Mouse (Mus musculus) limb, embryonic 12.5 days (tissue): Measurements from ENCODE around the gene Ccdc167. TPM values are rescaled to one million over a fixed set of nuclear protein-coding genes. Genes with fewer than 3 reads are reported as not detected.

Experiments
- ATAC-seq: fragments of 200-750 bp; cut with Nextera tagmentation; 2 replicates; pipeline ENCODE4 v1.8.0; 2017; ENCODE audit warnings: low read depth, moderate TSS enrichment; ENCODE audit not compliant: insufficient number of reproducible peaks, insufficient read depth, low FRiP score, low TSS enrichment
- H3K27ac ChIP-seq: fragments of 300-500 bp; sonication (generic); 2 replicates; pipeline ENCODE4 v1.5.1; 2016; ENCODE audit warnings: mild to moderate bottlenecking, moderate library complexity
- H3K27me3 ChIP-seq: fragments of 300-500 bp; sonication (generic); 2 replicates; pipeline ENCODE4 v1.6.1; 2016; ENCODE audit warnings: mild to moderate bottlenecking, moderate library complexity
- H3K36me3 ChIP-seq: fragments of 300-500 bp; sonication (generic); 2 replicates; pipeline ENCODE4 v1.6.1; 2016; ENCODE audit warnings: mild to moderate bottlenecking, moderate library complexity
- H3K4me1 ChIP-seq: fragments of 300-500 bp; sonication (generic); replicated peaks from 2 replicates; pipeline ENCODE4 v1.6.1; 2016
- H3K4me2 ChIP-seq: fragments of 300-500 bp; sonication (generic); 2 replicates; pipeline ENCODE4 v1.6.1; 2016; ENCODE audit warnings: mild to moderate bottlenecking, moderate library complexity
- H3K4me3 ChIP-seq: fragments of 300-500 bp; sonication (generic); replicated peaks from 2 replicates; pipeline ENCODE4 v1.5.1; 2016; ENCODE audit warnings: mild to moderate bottlenecking
- H3K9ac ChIP-seq: fragments of 300-500 bp; sonication (generic); replicated peaks from 2 replicates; pipeline ENCODE4 v1.6.1; 2016; ENCODE audit warnings: mild to moderate bottlenecking, moderate library complexity
- H3K9me3 ChIP-seq: fragments of 300-500 bp; sonication (generic); 2 replicates; pipeline ENCODE4 v1.6.1; 2016; ENCODE audit warnings: mild to moderate bottlenecking, moderate library complexity
- WGBS: fragments of 180-500 bp; shearing (Covaris S2); methylation state at CpG from one replicate; pipeline ENCODE4 v1.1.7; 2016; 5-methylcytosine and 5-hydroxymethylcytosine counted together
- polyA plus RNA-seq: library from polyadenylated mRNA; unstranded; fragments of >200 nt; fragmentation: Nextera tagmentation; extraction: Ambion mirVana; gene quantifications from 2 replicates; pipeline ENCODE4 v1.2.1, GENCODE M21; 2016

Gene Ccdc167
- polyA plus RNA-seq, 1 experiment from 2014 or later: 16.8 TPM

- peaks cover 98% of the 10 kb centered on the region for H3K36me3 ChIP-seq
- H3K9me3 ChIP-seq: no peaks in the 10 kb centered on the region
- H3K27ac ChIP-seq: no peak overlapping the region
- H3K27me3 ChIP-seq: no peaks in the 10 kb centered on the region
- no peak overlapping the region for H3K4me2 ChIP-seq
- H3K4me1 ChIP-seq: no peaks in the 10 kb centered on the region
- 92% methylated on average over 7 of the region's 7 CpGs for WGBS
- no peak overlapping the region for H3K9ac ChIP-seq
- ATAC-seq: no peak
- no peak overlapping the region for H3K4me3 ChIP-seq
These were observed 34.6 kb downstream of the Ccdc167 start for GRCm38 (mm10) chr17:29682261-29682660.

GRCm38 (mm10) chr17:29681669-29682068 is 35.2 kb downstream of the Ccdc167 start:
- Histone ChIP-seq H3K9ac (no peak overlapping the region), H3K4me3 (no peak overlapping the region), H3K4me2 (no peak overlapping the region), H3K4me1 (no peaks in the 10 kb centered on the region), H3K27me3 (no peaks in the 10 kb centered on the region), H3K36me3 (peaks cover 98% of the 10 kb centered on the region), H3K27ac (no peak overlapping the region), H3K9me3 (no peaks in the 10 kb centered on the region)
- no peak for ATAC-seq
- 95% methylated on average over 9 of the region's 9 CpGs for WGBS

- no peaks in the 10 kb centered on the region for H3K4me1 ChIP-seq
- H3K9ac ChIP-seq: no peak overlapping the region
- no peak overlapping the region for H3K4me2 ChIP-seq
- H3K27me3 ChIP-seq: no peaks in the 10 kb centered on the region
- ATAC-seq: no peak
- no peaks in the 10 kb centered on the region for H3K9me3 ChIP-seq
- WGBS: 94% methylated on average over 2 of the region's 2 CpGs
- no peak overlapping the region for H3K27ac ChIP-seq
- H3K36me3 ChIP-seq: peaks cover 98% of the 10 kb centered on the region
- H3K4me3 ChIP-seq: no peak overlapping the region
These were observed 35.9 kb downstream of the Ccdc167 start for GRCm38 (mm10) chr17:29680921-29681320.

- no peak for ATAC-seq
- no peaks in the 10 kb centered on the region for H3K4me1 ChIP-seq
- no peak overlapping the region for H3K4me3 ChIP-seq
- H3K9me3 ChIP-seq: no peaks in the 10 kb centered on the region
- no peak overlapping the region for H3K9ac ChIP-seq
- WGBS: 84% methylated on average over 2 of the region's 2 CpGs
- H3K4me2 ChIP-seq: no peak overlapping the region
- H3K27ac ChIP-seq: no peak overlapping the region
- no peaks in the 10 kb centered on the region for H3K27me3 ChIP-seq
- H3K36me3 ChIP-seq: peaks cover 98% of the 10 kb centered on the region
These were observed 36.7 kb downstream of the Ccdc167 start for GRCm38 (mm10) chr17:29680174-29680573.

- H3K36me3 ChIP-seq: peaks cover 98% of the 10 kb centered on the region
- no peak for ATAC-seq
- no peak overlapping the region for H3K9ac ChIP-seq
- H3K4me2 ChIP-seq: no peak overlapping the region
- H3K27me3 ChIP-seq: no peaks in the 10 kb centered on the region
- H3K27ac ChIP-seq: no peak overlapping the region
- H3K9me3 ChIP-seq: no peaks in the 10 kb centered on the region
- WGBS: 88% methylated on average over 6 of the region's 6 CpGs
- no peaks in the 10 kb centered on the region for H3K4me1 ChIP-seq
- H3K4me3 ChIP-seq: no peak overlapping the region
These were observed 37.6 kb downstream of the Ccdc167 start for GRCm38 (mm10) chr17:29679038-29679767.

- 89% methylated on average over 8 of the region's 8 CpGs for WGBS
- Histone ChIP-seq H3K9me3 (no peaks in the 10 kb centered on the region), H3K27me3 (no peaks in the 10 kb centered on the region), H3K4me1 (no peaks in the 10 kb centered on the region), H3K9ac (no peak overlapping the region), H3K4me2 (no peak overlapping the region), H3K4me3 (no peak overlapping the region), H3K36me3 (peaks cover 98% of the 10 kb centered on the region), H3K27ac (no peak overlapping the region)
- no peak for ATAC-seq
These were observed 38.3 kb downstream of the Ccdc167 start for GRCm38 (mm10) chr17:29678526-29678925.

- H3K27me3 ChIP-seq: no peaks in the 10 kb centered on the region
- no peak overlapping the region for H3K9ac ChIP-seq
- no peak overlapping the region for H3K4me2 ChIP-seq
- peaks cover 87% of the 10 kb centered on the region for H3K36me3 ChIP-seq
- no peaks in the 10 kb centered on the region for H3K9me3 ChIP-seq
- H3K27ac ChIP-seq: no peak overlapping the region
- no peak for ATAC-seq
- H3K4me1 ChIP-seq: no peaks in the 10 kb centered on the region
- WGBS: 94% methylated on average over 4 of the region's 4 CpGs
- H3K4me3 ChIP-seq: no peak overlapping the region
These were observed 43.5 kb downstream of the Ccdc167 start for GRCm38 (mm10) chr17:29673325-29673724.

- no peaks in the 10 kb centered on the region for H3K9me3 ChIP-seq
- no peaks in the 10 kb centered on the region for H3K27me3 ChIP-seq
- ATAC-seq: no peak
- H3K4me3 ChIP-seq: no peak overlapping the region
- no peak overlapping the region for H3K4me2 ChIP-seq
- 93% methylated on average over 2 of the region's 2 CpGs for WGBS
- no peak overlapping the region for H3K9ac ChIP-seq
- peaks cover 79% of the 10 kb centered on the region for H3K36me3 ChIP-seq
- no peaks in the 10 kb centered on the region for H3K4me1 ChIP-seq
- no peak overlapping the region for H3K27ac ChIP-seq
These were observed 45.8 kb downstream of the Ccdc167 start for GRCm38 (mm10) chr17:29671021-29671420.

- ATAC-seq: no peak
- Histone ChIP-seq H3K4me1 (no peaks in the 10 kb centered on the region), H3K27ac (no peak overlapping the region), H3K36me3 (peaks cover 78% of the 10 kb centered on the region), H3K4me3 (no peak overlapping the region), H3K9me3 (no peaks in the 10 kb centered on the region), H3K9ac (no peak overlapping the region), H3K27me3 (no peaks in the 10 kb centered on the region), H3K4me2 (no peak overlapping the region)
These were observed 46.9 kb downstream of the Ccdc167 start for GRCm38 (mm10) chr17:29669936-29670335.

- Histone ChIP-seq H3K27me3 (no peaks in the 10 kb centered on the region), H3K9me3 (no peaks in the 10 kb centered on the region), H3K36me3 (peaks cover 78% of the 10 kb centered on the region), H3K4me3 (no peak overlapping the region), H3K4me1 (no peaks in the 10 kb centered on the region), H3K9ac (no peak overlapping the region), H3K4me2 (no peak overlapping the region), H3K27ac (no peak overlapping the region)
- WGBS: 99% methylated on average over 4 of the region's 4 CpGs
- no peak for ATAC-seq
These were observed 47.8 kb downstream of the Ccdc167 start for GRCm38 (mm10) chr17:29669030-29669429.

GRCm38 (mm10) chr17:29668051-29668986 is 48.5 kb downstream of the Ccdc167 start:
- no peak overlapping the region for H3K27ac ChIP-seq
- H3K9me3 ChIP-seq: no peaks in the 10 kb centered on the region
- ATAC-seq: no peak
- peaks cover 78% of the 10 kb centered on the region for H3K36me3 ChIP-seq
- H3K9ac ChIP-seq: no peak overlapping the region
- no peaks in the 10 kb centered on the region for H3K27me3 ChIP-seq
- 80% methylated on average over 10 of the region's 10 CpGs for WGBS
- no peaks in the 10 kb centered on the region for H3K4me1 ChIP-seq
- H3K4me2 ChIP-seq: no peak overlapping the region
- H3K4me3 ChIP-seq: no peak overlapping the region
